Mouse (Mus musculus) liver, embryonic 13.5 days (tissue): Measurements from ENCODE around the gene Zfp444. TPM values are rescaled to one million over a fixed set of nuclear protein-coding genes. Genes with fewer than 3 reads are reported as not detected.

ENCODE experiments used
- ATAC-seq: fragments of 200-750 bp; cut with Nextera tagmentation; 2 replicates; pipeline ENCODE4 v1.8.0; 2017; ENCODE audit warnings: low read depth, mild to moderate bottlenecking, moderate number of reproducible peaks, moderate library complexity
- DNase-seq: peaks from one replicate; pipeline ENCODE4 v3.0.0; 2022
- H3K27ac ChIP-seq: fragments of 300-500 bp; sonication (generic); 2 replicates; pipeline ENCODE4 v1.5.1; 2015; ENCODE audit warnings: moderate library complexity, mild to moderate bottlenecking, inconsistent platforms
- H3K27me3 ChIP-seq: fragments of 300-500 bp; sonication (generic); 2 replicates; pipeline ENCODE4 v1.6.1; 2015; ENCODE audit warnings: mild to moderate bottlenecking, inconsistent platforms
- H3K36me3 ChIP-seq: fragments of 300-500 bp; sonication (generic); 2 replicates; pipeline ENCODE4 v1.6.1; 2015; ENCODE audit warnings: mild to moderate bottlenecking, inconsistent platforms
- H3K4me1 ChIP-seq: fragments of 300-500 bp; sonication (generic); replicated peaks from 2 replicates; pipeline ENCODE4 v1.6.1; 2015; ENCODE audit warnings: inconsistent platforms
- H3K4me2 ChIP-seq: fragments of 300-500 bp; sonication (generic); 2 replicates; pipeline ENCODE4 v1.6.1; 2015; ENCODE audit warnings: inconsistent platforms, mild to moderate bottlenecking, moderate library complexity
- H3K4me3 ChIP-seq: fragments of 300-500 bp; sonication (generic); replicated peaks from 2 replicates; pipeline ENCODE4 v1.5.1; 2015; ENCODE audit warnings: mild to moderate bottlenecking, inconsistent platforms
- H3K9ac ChIP-seq: fragments of 300-500 bp; sonication (generic); 2 replicates; pipeline ENCODE4 v1.6.1; 2015; ENCODE audit warnings: mild to moderate bottlenecking, inconsistent platforms
- H3K9me3 ChIP-seq: fragments of 300-500 bp; sonication (generic); replicated peaks from 2 replicates; pipeline ENCODE4 v1.6.1; 2016; ENCODE audit warnings: inconsistent platforms
- WGBS: fragments of 180-500 bp; shearing (Covaris S2); methylation state at CpG from one replicate; pipeline ENCODE4 v1.1.7; 2015; ENCODE audit not compliant: insufficient replicate concordance; 5-methylcytosine and 5-hydroxymethylcytosine counted together
- polyA plus RNA-seq: library from polyadenylated mRNA; unstranded; fragments of >200 nt; fragmentation: Nextera tagmentation; extraction: Ambion mirVana; gene quantifications from 2 replicates; pipeline ENCODE4 v1.2.1, GENCODE M21; 2015

The Zfp444 gene
- polyA plus RNA-seq, result 19.6 and 21.0 TPM in 2 replicates

DNA sequence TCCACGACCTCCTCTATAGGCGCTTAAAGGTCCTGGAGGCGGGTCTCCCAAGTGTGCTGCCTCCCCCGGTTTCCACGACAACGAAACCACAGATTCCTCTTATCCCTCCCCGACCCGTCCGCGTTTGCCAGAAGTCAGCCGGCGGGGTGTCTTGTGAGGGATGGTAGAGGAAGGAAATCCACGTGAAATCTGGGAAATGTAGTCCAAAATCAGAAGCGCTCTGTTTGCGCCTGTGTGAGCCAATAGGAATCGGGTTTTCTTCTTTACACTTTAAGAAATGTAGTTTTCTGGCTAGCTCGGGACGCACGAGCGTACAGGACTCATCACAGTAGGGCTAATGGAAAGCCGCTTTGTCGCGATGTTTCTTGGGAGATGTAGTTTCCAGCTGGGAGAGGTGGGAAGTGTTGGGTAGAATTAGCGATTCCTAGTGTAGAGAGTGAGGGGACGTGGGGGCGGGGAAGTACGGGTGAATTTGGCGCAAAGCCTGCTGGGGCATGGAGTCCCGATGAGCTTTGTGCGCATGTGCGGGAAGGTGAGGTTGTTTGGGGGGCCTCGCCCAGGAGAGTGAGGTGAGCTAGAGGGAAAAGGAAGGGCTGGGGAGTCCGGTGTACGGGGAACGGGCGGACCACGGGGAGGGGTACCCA is at the start of gene Zfp444:
TSS of gene Zfp444 (plus strand) at position 221 of the 644 bp plus-strand sequence.
- peak within 1 kb of the TSS; percentile 89 for H3K4me2 ChIP-seq
- H3K27me3 ChIP-seq, result no peaks in the 10 kb centered on the region
- peak; percentile 85 for ATAC-seq
- no peaks in the 10 kb centered on the region for H3K9me3 ChIP-seq
- peak; percentile 86 for DNase-seq
- peaks cover 49% of the 10 kb centered on the region for H3K4me1 ChIP-seq
- H3K4me3 ChIP-seq, result peak within 1 kb of the TSS; percentile 73
- peak within 1 kb of the TSS; percentile 84 for H3K9ac ChIP-seq
- peak within 1 kb of the TSS; percentile 72 for H3K27ac ChIP-seq
- H3K36me3 ChIP-seq, result peaks cover 11% of the 10 kb centered on the region; the same call in 1 of the 2 replicates
- under 1% methylated on average over 37 of the region's 37 CpGs for WGBS

DNA sequence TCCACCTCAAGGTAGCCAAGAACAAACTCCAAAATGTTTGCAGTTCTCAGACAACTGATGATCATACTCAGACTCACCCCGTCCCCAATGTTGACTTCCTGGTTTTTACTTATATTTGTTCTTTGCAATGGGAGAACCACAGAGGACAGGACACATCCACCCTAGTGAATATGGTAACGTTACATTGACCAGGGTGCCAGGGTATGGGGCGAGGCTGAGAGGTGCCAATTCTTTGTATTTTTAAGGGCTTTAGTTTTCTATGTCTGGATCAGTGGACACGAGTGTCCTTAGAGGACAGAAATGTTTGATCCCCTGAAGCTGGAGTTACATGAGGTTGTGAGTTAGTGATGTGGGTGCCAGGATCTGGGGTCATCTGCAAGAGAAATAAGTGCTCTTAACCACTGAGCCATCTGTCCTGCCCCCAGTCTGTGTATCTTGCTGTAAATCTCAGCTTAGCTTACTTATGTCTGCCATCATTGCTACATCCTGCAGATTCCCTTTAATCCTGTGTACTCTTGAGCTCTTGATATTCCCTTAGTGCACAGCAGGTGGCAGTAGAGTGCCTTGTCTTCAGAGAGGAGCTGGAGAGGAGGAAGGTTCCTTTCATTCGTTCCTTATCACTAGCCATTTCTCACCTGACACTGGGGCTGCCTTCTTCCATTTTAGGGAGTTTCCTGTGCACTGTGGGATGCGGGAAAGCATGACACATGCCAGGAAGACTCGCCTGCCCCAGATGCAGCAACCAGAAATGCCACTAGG is 45.2 kb upstream of the Zfp444 start:
- WGBS, result 24% methylated on average over 7 of the region's 7 CpGs
- H3K27me3 ChIP-seq, result no peaks in the 10 kb centered on the region
- H3K36me3 ChIP-seq, result peaks cover 4% of the 10 kb centered on the region
- H3K4me2 ChIP-seq, result no peak overlapping the region
- no peak overlapping the region for H3K9ac ChIP-seq
- H3K4me1 ChIP-seq, result peaks cover 9% of the 10 kb centered on the region
- no peak overlapping the region for H3K27ac ChIP-seq
- DNase-seq (peak; percentile 46), ATAC-seq (peak; percentile 50; the same call in 1 of the 2 replicates)
- no peaks in the 10 kb centered on the region for H3K9me3 ChIP-seq
- H3K4me3 ChIP-seq, result no peak overlapping the region

GRCm38 (mm10) chr7:6130346-6130745 is 41.7 kb upstream of the Zfp444 start:
- Histone ChIP-seq H3K4me2 (no peak overlapping the region), H3K9ac (no peak overlapping the region), H3K27ac (no peak overlapping the region), H3K4me1 (peaks cover 9% of the 10 kb centered on the region), H3K36me3 (peaks cover 26% of the 10 kb centered on the region), H3K27me3 (no peaks in the 10 kb centered on the region), H3K9me3 (no peaks in the 10 kb centered on the region), H3K4me3 (no peak overlapping the region)
- WGBS, result 40% methylated on average over 4 of the region's 4 CpGs
- ATAC-seq (no peak), DNase-seq (no peak)

GRCm38 (mm10) chr7:6132646-6133045 is 39.4 kb upstream of the Zfp444 start:
- Histone ChIP-seq H3K27me3 (no peaks in the 10 kb centered on the region), H3K4me2 (no peak overlapping the region), H3K27ac (no peak overlapping the region), H3K9ac (no peak overlapping the region), H3K4me3 (no peak overlapping the region), H3K4me1 (peaks cover 5% of the 10 kb centered on the region), H3K36me3 (peaks cover 32% of the 10 kb centered on the region), H3K9me3 (no peaks in the 10 kb centered on the region)
- no peak for DNase-seq
- no peak for ATAC-seq
- WGBS, result 89% methylated on average over 30 of the region's 30 CpGs

DNA sequence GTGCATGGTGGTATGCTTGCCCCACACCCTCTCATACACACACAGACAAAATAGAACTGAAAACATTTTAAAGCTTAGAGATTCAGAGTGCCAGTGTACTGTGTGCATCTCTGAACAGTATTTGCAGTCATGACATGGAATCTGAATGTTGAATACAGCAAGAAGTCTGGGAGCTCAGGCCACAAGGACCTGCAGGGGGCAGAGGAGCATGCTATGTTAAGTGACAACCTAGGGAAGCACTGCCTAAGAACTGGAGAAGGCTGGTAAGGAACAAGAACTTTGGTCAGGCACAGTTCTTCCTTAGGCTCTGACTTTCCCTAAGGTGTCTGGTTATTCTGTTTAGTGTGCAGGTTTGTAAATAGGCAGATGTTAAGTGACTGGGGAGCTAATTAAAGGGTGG is 35.5 kb upstream of the Zfp444 start:
- H3K27ac ChIP-seq, result no peak overlapping the region
- H3K4me3 ChIP-seq, result no peak overlapping the region
- H3K9me3 ChIP-seq, result no peaks in the 10 kb centered on the region
- 0 out of 2 replicates have a peak, but pooled peaks have one; percentile 16 for ATAC-seq
- H3K9ac ChIP-seq, result no peak overlapping the region
- H3K36me3 ChIP-seq, result peaks cover 47% of the 10 kb centered on the region
- no peaks in the 10 kb centered on the region for H3K4me1 ChIP-seq
- no peak for DNase-seq
- H3K27me3 ChIP-seq, result no peaks in the 10 kb centered on the region
- no peak overlapping the region for H3K4me2 ChIP-seq

DNA sequence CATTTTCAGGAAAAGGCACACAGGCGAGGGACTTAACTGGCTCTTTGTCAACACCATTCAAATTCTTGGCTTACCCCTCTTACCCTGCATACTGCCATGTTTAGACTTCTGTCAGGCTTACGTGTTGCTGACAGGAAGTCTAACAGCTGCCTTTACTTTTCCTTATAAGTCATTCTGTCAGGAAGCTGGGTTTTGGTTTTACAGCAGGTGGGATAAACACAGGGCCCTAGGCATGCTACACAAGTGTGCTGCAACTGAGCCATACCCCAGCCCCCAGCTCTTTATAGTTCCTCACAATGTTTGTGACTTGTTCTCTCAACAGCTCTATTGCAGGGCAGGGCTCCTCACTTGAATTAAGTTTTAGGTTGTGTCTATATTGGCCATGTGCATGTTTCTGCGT is 32.7 kb upstream of the Zfp444 start:
- Histone ChIP-seq H3K27me3 (no peaks in the 10 kb centered on the region), H3K9ac (no peak overlapping the region), H3K27ac (no peak overlapping the region), H3K36me3 (peaks cover 29% of the 10 kb centered on the region), H3K4me3 (no peak overlapping the region), H3K9me3 (no peaks in the 10 kb centered on the region), H3K4me2 (no peak overlapping the region), H3K4me1 (peaks cover 7% of the 10 kb centered on the region)
- ATAC-seq (no peak), DNase-seq (no peak)
- 65% methylated on average over 3 of the region's 3 CpGs for WGBS

DNA sequence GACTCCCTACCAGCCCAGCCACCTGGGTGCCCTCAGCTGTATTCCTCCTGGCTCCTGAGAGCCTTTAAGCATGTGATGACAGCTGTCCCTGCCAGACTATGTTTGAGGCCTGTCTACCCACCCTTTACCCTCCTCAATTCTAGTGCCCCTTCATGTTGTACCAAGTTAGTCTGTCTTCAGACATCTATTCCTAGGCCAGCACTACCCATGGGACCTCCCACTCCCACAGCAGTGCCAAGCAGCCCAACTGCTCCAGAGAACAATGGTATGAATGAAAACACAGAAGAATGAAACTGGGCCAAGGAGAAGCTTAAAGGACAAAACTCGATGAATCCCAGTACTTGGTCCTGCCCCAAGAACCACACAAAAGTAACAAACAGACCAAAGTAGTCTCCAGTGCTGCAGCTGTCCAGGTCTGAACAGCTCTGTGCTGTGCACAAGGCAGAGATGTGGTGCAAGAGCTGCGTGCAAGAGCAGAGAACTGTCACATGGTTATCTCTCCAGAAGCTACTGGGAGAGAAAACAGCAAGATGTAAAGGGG is 28.0 kb upstream of the Zfp444 start:
- Histone ChIP-seq H3K27ac (no peak overlapping the region; the same call in 1 of the 2 replicates), H3K9me3 (no peaks in the 10 kb centered on the region), H3K27me3 (no peaks in the 10 kb centered on the region), H3K9ac (no peak overlapping the region), H3K4me1 (peaks cover 55% of the 10 kb centered on the region), H3K36me3 (peaks cover 23% of the 10 kb centered on the region), H3K4me2 (no peak overlapping the region), H3K4me3 (no peak overlapping the region)
- WGBS, result 31% methylated on average over 2 of the region's 2 CpGs
- ATAC-seq (peak; percentile 43), DNase-seq (no peak)

GRCm38 (mm10) chr7:6145423-6146188 is 26.4 kb upstream of the Zfp444 start:
- Histone ChIP-seq H3K27ac (peak overlapping the region; percentile 43; the same call in 1 of the 2 replicates), H3K9me3 (no peaks in the 10 kb centered on the region), H3K4me1 (peaks cover 67% of the 10 kb centered on the region), H3K4me3 (no peak overlapping the region), H3K9ac (no peak overlapping the region), H3K36me3 (peaks cover 14% of the 10 kb centered on the region), H3K27me3 (no peaks in the 10 kb centered on the region), H3K4me2 (no peak overlapping the region)
- no peak for DNase-seq
- 0 out of 2 replicates have a peak, but pooled peaks have one; percentile 11 for ATAC-seq
- WGBS, result 66% methylated on average over 8 of the region's 8 CpGs

- H3K27me3 ChIP-seq, result no peaks in the 10 kb centered on the region
- peaks cover 8% of the 10 kb centered on the region for H3K36me3 ChIP-seq
- H3K9ac ChIP-seq, result no peak overlapping the region
- H3K4me1 ChIP-seq, result peaks cover 74% of the 10 kb centered on the region
- H3K4me2 ChIP-seq, result no peak overlapping the region
- no peak overlapping the region for H3K4me3 ChIP-seq
- WGBS, result 75% methylated on average over 7 of the region's 7 CpGs
- ATAC-seq, result no peak
- H3K27ac ChIP-seq, result peak overlapping the region; percentile 43; the same call in 1 of the 2 replicates
- no peaks in the 10 kb centered on the region for H3K9me3 ChIP-seq
- DNase-seq, result no peak
These were observed 25.6 kb upstream of the Zfp444 start for GRCm38 (mm10) chr7:6146194-6146981.

GRCm38 (mm10) chr7:6146982-6147325 is 25.1 kb upstream of the Zfp444 start:
- peaks cover 80% of the 10 kb centered on the region for H3K4me1 ChIP-seq
- H3K9me3 ChIP-seq, result no peaks in the 10 kb centered on the region
- no peak overlapping the region for H3K9ac ChIP-seq
- no peak overlapping the region for H3K4me2 ChIP-seq
- 43% methylated on average over 2 of the region's 2 CpGs for WGBS
- no peaks in the 10 kb centered on the region for H3K27me3 ChIP-seq
- H3K36me3 ChIP-seq, result peaks cover 2% of the 10 kb centered on the region
- no peak overlapping the region for H3K4me3 ChIP-seq
- DNase-seq (no peak), ATAC-seq (peak; percentile 32; the same call in 1 of the 2 replicates)
- H3K27ac ChIP-seq, result peak overlapping the region; percentile 43
